8 mouse cellular contexts compared by ENCODE assay signal in the genomic region with DNA sequence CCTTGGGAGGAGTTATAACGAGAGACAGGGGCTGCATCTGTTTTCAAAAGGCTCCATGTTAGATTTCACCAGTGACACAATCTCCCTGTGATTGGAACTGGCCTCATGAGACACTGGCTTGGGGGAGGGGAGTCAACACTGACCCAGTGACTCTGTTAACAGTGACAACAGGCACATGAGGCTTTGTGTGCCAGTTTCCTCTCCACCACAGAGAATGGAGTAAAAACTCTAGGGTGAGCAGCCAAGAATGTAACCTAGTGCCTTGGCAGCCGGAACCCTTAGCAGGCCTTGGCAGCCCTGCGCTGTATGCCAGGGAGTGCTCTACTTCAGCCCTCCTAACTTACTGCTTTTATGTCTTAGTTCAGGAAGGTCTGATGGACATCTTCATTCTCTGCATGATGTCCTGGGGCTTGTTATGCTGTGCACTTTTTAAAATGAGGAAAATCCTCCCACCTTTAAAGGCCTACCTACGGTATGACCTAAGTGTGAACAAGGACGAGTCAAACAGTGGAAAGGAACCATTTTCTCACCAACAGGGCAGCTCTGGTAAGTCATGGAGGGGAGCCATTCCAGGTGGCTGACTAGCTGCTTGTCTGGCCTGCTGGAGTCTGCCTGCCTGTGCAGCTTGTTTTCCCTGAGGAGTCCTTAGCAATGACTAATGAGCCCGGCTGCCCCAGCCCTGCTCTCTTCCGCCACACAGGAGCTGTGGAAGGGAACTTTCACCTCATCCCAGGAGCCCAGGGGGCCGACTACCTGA. TPM values are rescaled to one million over a fixed set of nuclear protein-coding genes. Genes with fewer than 3 reads are reported as not detected.
DNase-seq lines count a peak whose midpoint lies in the region; ATAC-seq and TF ChIP-seq lines count a peak whose summit lies in the region.

No protein-coding gene starts in this region.

- 0 out of 2 replicates have a peak, but pooled peaks cover 17% of the 10 kb centered on the region for H3K4me1 ChIP-seq in forebrain, postnatal 0 days (ENCODE audit: insufficient read depth)
- H3K4me1 ChIP-seq in forebrain, embryonic 16.5 days (replicated peaks; ENCODE audit: control insufficient read depth, insufficient read depth, low read length) = peaks cover 25% of the 10 kb centered on the region
- 0 out of 2 replicates have a peak, but pooled peaks cover 2% of the 10 kb centered on the region for H3K4me1 ChIP-seq in lung, postnatal 0 days (ENCODE audit: insufficient read depth, low read depth, low read length)

- H3K4me3 ChIP-seq in forebrain, postnatal 0 days (ENCODE audit: low read depth, low read length) = no peak overlapping the region
- no peak overlapping the region for H3K4me3 ChIP-seq in forebrain, embryonic 16.5 days (replicated peaks; ENCODE audit: low read length)
- no peak overlapping the region for H3K4me3 ChIP-seq in lung, postnatal 0 days (ENCODE audit: low read depth, low read length)

- no peaks in the 10 kb centered on the region for H3K27me3 ChIP-seq in forebrain, postnatal 0 days (ENCODE audit: insufficient read depth, low read length)
- no peaks in the 10 kb centered on the region for H3K27me3 ChIP-seq in forebrain, embryonic 16.5 days (replicated peaks; ENCODE audit: control insufficient read depth, insufficient read depth, low read length)
- no peaks in the 10 kb centered on the region for H3K27me3 ChIP-seq in lung, postnatal 0 days (replicated peaks; ENCODE audit: insufficient read depth, low read length)

- no peak overlapping the region for H3K9ac ChIP-seq in forebrain, postnatal 0 days
- H3K9ac ChIP-seq in forebrain, embryonic 16.5 days (replicated peaks; ENCODE audit: low read depth, low read length) = no peak overlapping the region
- H3K9ac ChIP-seq in lung, postnatal 0 days (replicated peaks; ENCODE audit: low read depth) = no peak overlapping the region

- 66% methylated on average over 8 of the region's 8 CpGs for WGBS in forebrain, postnatal 0 days
- WGBS in forebrain, embryonic 16.5 days = 71% methylated on average over 8 of the region's 8 CpGs
- 66% methylated on average over 8 of the region's 8 CpGs for WGBS in lung, postnatal 0 days

- no peak for DNase-seq in forebrain, postnatal 0 days
- peak; percentile 14 for DNase-seq in urinary bladder, postnatal 14 days (ENCODE audit: low spot score)
- DNase-seq in urinary bladder, postnatal 10 days (ENCODE audit: low spot score) = no peak
- DNase-seq in heart, postnatal 4 days = peak; percentile 60
- no peak for DNase-seq in lung, postnatal 0 days (ENCODE audit: low spot score)
- no peak for DNase-seq in frontal cortex, postnatal 10 days (ENCODE audit: low spot score in 2 of 2)

- no peak for TF ChIP-seq EP300 in lung, postnatal 0 days (IDR thresholded peaks at IDR 0.05)

- no peak for TF ChIP-seq CTCF in forebrain, postnatal 0 days (IDR thresholded peaks at IDR 0.05; ENCODE audit: low read depth)
- no peak for TF ChIP-seq CTCF in lung, postnatal 0 days (IDR thresholded peaks at IDR 0.05)

- ATAC-seq in forebrain, postnatal 0 days = peak; percentile 42; the same call in 1 of the 2 replicates
- ATAC-seq in forebrain, embryonic 16.5 days = no peak
- no peak; the same call in 1 of the 2 replicates for ATAC-seq in lung, postnatal 0 days
- ATAC-seq in megakaryocyte, adult 5-6 weeks (ENCODE audit: poor library complexity, severe bottlenecking) = no peak

- H3K36me3 ChIP-seq in forebrain, postnatal 0 days (ENCODE audit: insufficient read depth) = peaks cover 9% of the 10 kb centered on the region; the same call in 1 of the 2 replicates
- no peaks in the 10 kb centered on the region for H3K36me3 ChIP-seq in forebrain, embryonic 16.5 days (ENCODE audit: control insufficient read depth, insufficient read depth)
- 0 out of 2 replicates have a peak, but pooled peaks cover 9% of the 10 kb centered on the region for H3K36me3 ChIP-seq in lung, postnatal 0 days (ENCODE audit: insufficient read depth, low read length)

- no peak overlapping the region for H3K27ac ChIP-seq in forebrain, postnatal 0 days (ENCODE audit: low read depth, low read length)
- H3K27ac ChIP-seq in forebrain, embryonic 16.5 days (ENCODE audit: low read length) = no peak overlapping the region
- H3K27ac ChIP-seq in lung, postnatal 0 days (ENCODE audit: low read length) = no peak overlapping the region

- H3K4me2 ChIP-seq in forebrain, postnatal 0 days (ENCODE audit: low read depth) = no peak overlapping the region
- H3K4me2 ChIP-seq in forebrain, embryonic 16.5 days (ENCODE audit: low read length) = no peak overlapping the region
- H3K4me2 ChIP-seq in lung, postnatal 0 days (replicated peaks; ENCODE audit: low read depth, low read length) = no peak overlapping the region

- no peaks in the 10 kb centered on the region for H3K9me3 ChIP-seq in forebrain, postnatal 0 days (ENCODE audit: low read length)
- no peaks in the 10 kb centered on the region for H3K9me3 ChIP-seq in forebrain, embryonic 16.5 days (ENCODE audit: control insufficient read depth, low read length)
- H3K9me3 ChIP-seq in lung, postnatal 0 days (ENCODE audit: low read length) = no peaks in the 10 kb centered on the region

RNA-seq across cellular contexts. Expression of gene Fzd5, which starts 57.9 kb away (rescaled TPM):
- 1.6 and 4.7 TPM in 2 replicates for total RNA-seq in forebrain, postnatal 0 days (2014; rRNA removed)
- 0.21 and 0.35 TPM in 2 replicates for polyA plus RNA-seq in forebrain, postnatal 0 days (2015; fragmentation: Nextera tagmentation; extraction: Ambion mirVana)
- 0.48 and 0.61 TPM in 2 replicates for polyA plus RNA-seq in forebrain, embryonic 16.5 days (2015; fragmentation: Nextera tagmentation; extraction: Ambion mirVana)
- total RNA-seq in heart, postnatal 4 days (2021) = 10 to 100 TPM in 1 of 2 experiments, 1 to 10 TPM in 1; 9.5 to 10.6 TPM
- 3.1 and 3.5 TPM in 2 replicates for polyA plus RNA-seq in lung, postnatal 0 days (2015; fragmentation: Nextera tagmentation; extraction: Ambion mirVana)
- total RNA-seq in megakaryocyte, adult 5-6 weeks (2015) = 1.4 and 1.8 TPM in 2 replicates
- total RNA-seq in megakaryocyte, adult 5-6 weeks (2017) = 1.6 and 2.0 TPM in 2 replicates

Comparison
In these comparisons a context has a peak if more than half of its experiments do, and no peak if none do; other contexts are left out.
1. DNase-seq: peak in urinary bladder, postnatal 14 days (single experiment) and heart, postnatal 4 days (single experiment); none in forebrain, postnatal 0 days (single experiment), urinary bladder, postnatal 10 days (single experiment), lung, postnatal 0 days (single experiment) and frontal cortex, postnatal 10 days (0 of 2).